Mouse (Mus musculus) hindbrain, embryonic 10.5 days (tissue): ENCODE results near the gene Trappc12. TPM values are rescaled to one million over a fixed set of nuclear protein-coding genes. Genes with fewer than 3 reads are reported as not detected.
A peak's percentile ranks its signal among the peaks of the same experiment; 100 is the strongest.

ENCODE experiments used
- DNase-seq: peaks from one replicate; pipeline ENCODE4 v3.0.0-alpha.2; 2017; ENCODE audit warnings: low spot score
- H3K27ac ChIP-seq: fragments of 300-500 bp; sonication (generic); 2 replicates; pipeline ENCODE4 v1.5.1; 2016; ENCODE audit warnings: mild to moderate bottlenecking, moderate library complexity
- H3K27me3 ChIP-seq: fragments of 300-500 bp; sonication (generic); 2 replicates; pipeline ENCODE4 v1.6.1; 2016; ENCODE audit warnings: mild to moderate bottlenecking; ENCODE audit not compliant: poor library complexity, insufficient read depth, severe bottlenecking
- H3K36me3 ChIP-seq: fragments of 300-500 bp; sonication (generic); 2 replicates; pipeline ENCODE4 v1.6.1; 2016; ENCODE audit warnings: mild to moderate bottlenecking, moderate library complexity
- H3K4me1 ChIP-seq: fragments of 300-500 bp; sonication (generic); replicated peaks from 2 replicates; pipeline ENCODE4 v1.6.1; 2016; ENCODE audit warnings: mild to moderate bottlenecking
- H3K4me3 ChIP-seq: fragments of 300-500 bp; sonication (generic); 2 replicates; pipeline ENCODE4 v1.5.1; 2016; ENCODE audit warnings: mild to moderate bottlenecking, moderate library complexity
- H3K9me3 ChIP-seq: fragments of 300-500 bp; sonication (generic); 2 replicates; pipeline ENCODE4 v1.6.1; 2016; ENCODE audit warnings: mild to moderate bottlenecking, moderate library complexity
- WGBS: fragments of 180-500 bp; shearing (Covaris S2); methylation state at CpG from one replicate; pipeline ENCODE4 v1.1.7; 2016; 5-methylcytosine and 5-hydroxymethylcytosine counted together
- polyA plus RNA-seq: library from polyadenylated mRNA; unstranded; fragments of >200 nt; fragmentation: Nextera tagmentation; extraction: Ambion mirVana; gene quantifications from 2 replicates; pipeline ENCODE4 v1.2.1, GENCODE M21; 2016

The Trappc12 gene
- polyA plus RNA-seq, 1 experiment from 2014 or later: 38.1 TPM

- 59% methylated on average over 8 of the region's 8 CpGs for WGBS
Measured at GRCm38 (mm10) chr12:28667287-28667686, 83.0 kb downstream of the Trappc12 start.

GRCm38 (mm10) chr12:28666734-28667133 is 83.5 kb downstream of the Trappc12 start:
- Histone ChIP-seq H3K27me3 (no peaks in the 10 kb centered on the region), H3K36me3 (0 out of 2 replicates have a peak, but pooled peaks cover 6% of the 10 kb centered on the region), H3K27ac (0 out of 2 replicates have a peak overlapping the region, but pooled peaks have one; percentile 12), H3K4me1 (peaks cover 10% of the 10 kb centered on the region), H3K9me3 (no peaks in the 10 kb centered on the region), H3K4me3 (no peak overlapping the region)
- no peak for DNase-seq
- WGBS: 76% methylated on average over 4 of the region's 4 CpGs

More at GRCm38 (mm10) chr12:28667287-28667686, 83.0 kb downstream of the Trappc12 start:
- 0 out of 2 replicates have a peak, but pooled peaks cover 2% of the 10 kb centered on the region for H3K36me3 ChIP-seq
- peaks cover 10% of the 10 kb centered on the region for H3K4me1 ChIP-seq
- no peak overlapping the region for H3K4me3 ChIP-seq
- DNase-seq: no peak
- H3K27ac ChIP-seq: no peak overlapping the region
- no peaks in the 10 kb centered on the region for H3K9me3 ChIP-seq
- no peaks in the 10 kb centered on the region for H3K27me3 ChIP-seq

GRCm38 (mm10) chr12:28662628-28663027 is 87.6 kb downstream of the Trappc12 start:
- Histone ChIP-seq H3K27ac (no peak overlapping the region), H3K4me3 (no peak overlapping the region), H3K27me3 (no peaks in the 10 kb centered on the region), H3K36me3 (peaks cover 43% of the 10 kb centered on the region), H3K9me3 (no peaks in the 10 kb centered on the region), H3K4me1 (peaks cover 9% of the 10 kb centered on the region)
- DNase-seq: no peak
- 76% methylated on average over 4 of the region's 4 CpGs for WGBS

- H3K4me1 ChIP-seq: peaks cover 11% of the 10 kb centered on the region
- peaks cover 3% of the 10 kb centered on the region; the same call in 1 of the 2 replicates for H3K27me3 ChIP-seq
- H3K27ac ChIP-seq: peak within 1 kb of the TSS; percentile 86
- 2% methylated on average over 52 of the region's 52 CpGs for WGBS
- DNase-seq: peak; percentile 91
- no peaks in the 10 kb centered on the region for H3K9me3 ChIP-seq
- H3K4me3 ChIP-seq: peak within 1 kb of the TSS; percentile 92
- peaks cover 23% of the 10 kb centered on the region for H3K36me3 ChIP-seq
Measured at GRCm38 (mm10) chr12:28649141-28650110, 100.8 kb downstream of the Trappc12 start, which contains the start of gene Rnaseh1. Gene Rnaseh1 (plus strand): TSS chr12:28649602.

Other genes with a start within 250 kb of the Trappc12 start
- not detected in 2 replicates for gene Dcdc2c, start 198.1 kb downstream of the Trappc12 start, polyA plus RNA-seq
- gene Allc, start 167.9 kb downstream of the Trappc12 start, polyA plus RNA-seq: not detected in 2 replicates
- 0.12 and 0.25 TPM in 2 replicates for gene Colec11, start 127.1 kb downstream of the Trappc12 start, polyA plus RNA-seq
- 571 and 654 TPM in 2 replicates for gene Rps7, start 114.5 kb downstream of the Trappc12 start, polyA plus RNA-seq
- 33.0 and 34.8 TPM in 2 replicates for gene Rnaseh1, start 100.9 kb downstream of the Trappc12 start, polyA plus RNA-seq
- gene Adi1, start 75.2 kb downstream of the Trappc12 start, polyA plus RNA-seq: 45.5 and 49.1 TPM in 2 replicates
- 44.2 and 55.2 TPM in 2 replicates for gene Eipr1, start 1.3 kb upstream of the Trappc12 start, polyA plus RNA-seq